ENCODE assay signal across 23 mouse cellular contexts in genomic region chr11:76742511-76742910, GRCm38 (mm10). TPM values are rescaled to one million over a fixed set of nuclear protein-coding genes. Genes with fewer than 3 reads are reported as not detected.
A peak's percentile ranks its signal among the peaks of the same experiment; 100 is the strongest.
DNase-seq lines count a peak whose midpoint lies in the region; ATAC-seq and TF ChIP-seq lines count a peak whose summit lies in the region.
"Had no signal": no experiment of that assay in that cellular context is flagged by ENCODE, and none has a peak within 500 bp of the region (broad histone marks: within the 10 kb centered on the region; RNA-seq: fewer than 3 reads in every experiment).

No protein-coding gene starts in this region.

- TF ChIP-seq POLR2A in heart, adult 2 months (IDR thresholded peaks at IDR 0.05; ENCODE audit: insufficient read depth, low read depth, low read length): no peak
- TF ChIP-seq POLR2A in lung, adult 2 months (IDR thresholded peaks at IDR 0.05; ENCODE audit: borderline replicate concordance, extremely low read depth, low read depth, low read length): no peak

- POLR2A ChIA-PET in Patski (lab: Charles Lee): no interaction called here

- ATAC-seq in Patski: peak; percentile 26
- ATAC-seq: CD4-positive, CD25-positive, alpha-beta regulatory T cell, adult 4 months; forebrain, embryonic 14.5 days; forebrain, embryonic 16.5 days had no signal

- WGBS in heart, adult 2 months: 95% methylated on average over 7 of the region's 7 CpGs
- 80% methylated on average over 7 of the region's 7 CpGs for WGBS in lung, adult 2 months
- WGBS in forebrain, embryonic 10.5 days: 94% methylated on average over 7 of the region's 7 CpGs

- no peak overlapping the region for H3K9ac ChIP-seq in heart, adult 2 months (ENCODE audit: low read depth, low read length)
- H3K9ac ChIP-seq: embryonic facial prominence, embryonic 12.5 days; forebrain, embryonic 12.5 days had no signal

- no peaks in the 10 kb centered on the region for H3K9me3 ChIP-seq in forebrain, embryonic 10.5 days
- H3K9me3 ChIP-seq: embryonic facial prominence, embryonic 10.5 days; embryonic facial prominence, embryonic 12.5 days; forebrain, embryonic 12.5 days; G1E had no signal

- CTCF ChIA-PET in Patski (lab: Charles Lee): interaction anchor here (2.0 kb wide), 1 partner anchor 11 kb away, joined by 4 read pairs; no protein-coding TSS in a partner anchor

- H3K4me1 ChIP-seq in heart, adult 2 months (ENCODE audit: control insufficient read depth, insufficient read depth, low read length): peaks cover 2% of the 10 kb centered on the region; the same call in 1 of the 2 replicates
- no peaks in the 10 kb centered on the region for H3K4me1 ChIP-seq in lung, adult 2 months (ENCODE audit: control insufficient read depth, insufficient read depth, low read length)
- no peaks in the 10 kb centered on the region for H3K4me1 ChIP-seq in forebrain, embryonic 10.5 days
- H3K4me1 ChIP-seq: embryonic facial prominence, embryonic 10.5 days; embryonic facial prominence, embryonic 12.5 days; forebrain, embryonic 12.5 days had no signal

- in situ Hi-C loops in Patski (cut with MboI; ENCODE audit: low pct_unique_long_range_greater_than_20kb): no loop called here

- intact Hi-C loops in heart, adult 2 months (cut with DNase I): no loop called here

- H3K36me3 ChIP-seq in heart, adult 2 months (ENCODE audit: control insufficient read depth, insufficient read depth, low read length): no peaks in the 10 kb centered on the region
- peaks cover 58% of the 10 kb centered on the region for H3K36me3 ChIP-seq in forebrain, embryonic 10.5 days (replicated peaks)

- peak; percentile 16 for DNase-seq in heart, adult 11 months
- DNase-seq in heart, adult 2 months: no peak
- peak; percentile 24 for DNase-seq in lung, postnatal 14 days
- DNase-seq in lung, adult 2 months: no peak
- DNase-seq in Patski (ENCODE audit: low read depth, low spot score): no peak
- DNase-seq in forebrain, embryonic 10.5 days (ENCODE audit: extremely low spot score, low spot score): no peak
- DNase-seq: adrenal gland, adult 8-10 months; adrenal gland, postnatal 14 days; adrenal gland, postnatal 36 days; B cell, adult 2 months; cerebellum, adult 11-12 months; cerebellum, adult 2 months; cerebellum, adult 9-10 months; cerebellum, postnatal 10 days; cerebellum, postnatal 25 days had no signal

- no peaks in the 10 kb centered on the region for H3K27me3 ChIP-seq in heart, adult 2 months (ENCODE audit: control insufficient read depth, insufficient read depth, low read length)
- no peaks in the 10 kb centered on the region for H3K27me3 ChIP-seq in Patski
- H3K27me3 ChIP-seq in forebrain, embryonic 10.5 days (ENCODE audit: poor library complexity, severe bottlenecking): no peaks in the 10 kb centered on the region
- H3K27me3 ChIP-seq: CH12.LX; embryonic facial prominence, embryonic 12.5 days; forebrain, embryonic 12.5 days had no signal

- no peak for TF ChIP-seq EP300 in heart, adult 2 months (IDR thresholded peaks at IDR 0.05; ENCODE audit: insufficient read depth, low read depth, low read length)

- H3K27ac ChIP-seq in heart, adult 2 months: no peak overlapping the region
- H3K27ac ChIP-seq in forebrain, embryonic 10.5 days: no peak overlapping the region
- H3K27ac ChIP-seq: embryonic facial prominence, embryonic 10.5 days; embryonic facial prominence, embryonic 12.5 days; forebrain, embryonic 12.5 days had no signal

- TF ChIP-seq CTCF in heart, adult 2 months (IDR thresholded peaks at IDR 0.05): no peak
- TF ChIP-seq CTCF in lung, adult 2 months (IDR thresholded peaks at IDR 0.05; ENCODE audit: insufficient read depth, low read length): no peak
- no peak for TF ChIP-seq CTCF in Patski (IDR thresholded peaks at IDR 0.05)

- peaks cover 2% of the 10 kb centered on the region; the same call in 1 of the 2 replicates for H3K79me2 ChIP-seq in heart, adult 2 months (replicated peaks; ENCODE audit: control insufficient read depth, insufficient read depth, low read length)

- H3K4me3 ChIP-seq in heart, adult 2 months: no peak overlapping the region
- H3K4me3 ChIP-seq in lung, adult 2 months (replicated peaks; ENCODE audit: extremely low read depth, low read depth, low read length): no peak overlapping the region
- no peak overlapping the region for H3K4me3 ChIP-seq in forebrain, embryonic 10.5 days
- H3K4me3 ChIP-seq: embryonic facial prominence, embryonic 10.5 days; embryonic facial prominence, embryonic 12.5 days; forebrain, embryonic 12.5 days had no signal

RNA-seq across cellular contexts. Expression of gene Gosr1, which starts 20.9 kb away (rescaled TPM):
- total RNA-seq in heart, adult 2 months (2021): 10 to 100 TPM; 24.1 to 26.0 TPM
- polyA plus RNA-seq in heart, adult 2 months (2012; rRNA removed): 11.1 and 19.6 TPM in 2 replicates
- polyA plus RNA-seq in lung, adult 2 months (2012; rRNA removed): 14.3 and 21.2 TPM in 2 replicates
- 49.7 TPM for polyA plus RNA-seq in Patski (2021)
- polyA plus RNA-seq in forebrain, embryonic 10.5 days (2016; fragmentation: Nextera tagmentation; extraction: Ambion mirVana): 23.2 and 24.3 TPM in 2 replicates

Comparison
In these comparisons a context has a peak if more than half of its experiments do, and no peak if none do; other contexts are left out.
1. DNase-seq: peak in heart, adult 11 months (single experiment) and lung, postnatal 14 days (single experiment); none in heart, adult 2 months (0 of 2), lung, adult 2 months (single experiment), Patski (single experiment) and forebrain, embryonic 10.5 days (single experiment).